21 mouse cellular contexts compared by ENCODE assay signal in the genomic region with DNA sequence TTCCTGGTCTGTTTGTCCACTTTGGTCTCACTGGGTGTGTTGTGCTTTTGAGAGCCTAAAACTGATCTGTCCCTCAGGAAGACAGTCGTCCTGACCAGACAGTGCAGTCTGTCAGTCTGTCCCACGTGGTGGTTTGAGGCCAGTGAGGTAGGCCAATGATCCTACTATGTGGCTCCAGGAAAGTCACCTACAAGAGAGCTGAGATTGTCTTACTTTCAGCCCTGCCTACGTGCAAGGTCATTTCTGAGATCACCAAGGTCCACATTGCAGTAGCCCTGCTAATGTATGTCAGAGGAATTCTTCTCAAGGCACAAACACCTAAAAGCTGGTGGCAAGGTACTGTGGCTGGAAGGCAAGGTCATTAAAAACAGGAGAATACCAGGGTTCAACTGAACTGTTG. TPM values are rescaled to one million over a fixed set of nuclear protein-coding genes. Genes with fewer than 3 reads are reported as not detected.
DNase-seq lines count a peak whose midpoint lies in the region; ATAC-seq lines count a peak whose summit lies in the region.
"Had no signal": no experiment of that assay in that cellular context is flagged by ENCODE, and none has a peak within 500 bp of the region (broad histone marks: within the 10 kb centered on the region; RNA-seq: fewer than 3 reads in every experiment).

No protein-coding gene starts in this region.

- H3K27me3 ChIP-seq in hindbrain, embryonic 10.5 days (ENCODE audit: insufficient read depth, poor library complexity, severe bottlenecking) = peaks cover 9% of the 10 kb centered on the region
- no peaks in the 10 kb centered on the region for H3K27me3 ChIP-seq in hindbrain, embryonic 16.5 days (replicated peaks; ENCODE audit: control insufficient read depth, insufficient read depth, low read length)
- H3K27me3 ChIP-seq in lung, embryonic 16.5 days (ENCODE audit: control insufficient read depth, insufficient read depth, low read depth, low read length) = no peaks in the 10 kb centered on the region
- H3K27me3 ChIP-seq: kidney, embryonic 15.5 days had no signal

- no peaks in the 10 kb centered on the region for H3K36me3 ChIP-seq in hindbrain, embryonic 10.5 days
- no peaks in the 10 kb centered on the region for H3K36me3 ChIP-seq in hindbrain, embryonic 16.5 days (ENCODE audit: control insufficient read depth, insufficient read depth, low read length)
- no peaks in the 10 kb centered on the region for H3K36me3 ChIP-seq in lung, embryonic 16.5 days (ENCODE audit: control insufficient read depth, insufficient read depth, low read length)
- H3K36me3 ChIP-seq: G1E; heart, embryonic 13.5 days; kidney, embryonic 15.5 days; midbrain, embryonic 13.5 days had no signal

- ATAC-seq in hindbrain, embryonic 16.5 days = no peak
- ATAC-seq in lung, embryonic 16.5 days (ENCODE audit: low read depth) = 0 out of 2 replicates have a peak, but pooled peaks have one; percentile 19

- DNase-seq in adrenal gland, adult 2 months = peak; percentile 36
- DNase-seq in adrenal gland, postnatal 25 days = no peak
- no peak for DNase-seq in hindbrain, embryonic 10.5 days (ENCODE audit: low spot score)
- no peak for DNase-seq in lung, postnatal 36 days
- peak; percentile 49 for DNase-seq in ZHBTc4 (ENCODE audit: low read depth, low spot score)
- DNase-seq in cerebellum, adult 11 months = no peak
- DNase-seq: cerebellum, adult 2 months; cerebellum, postnatal 36 days; gastrocnemius, postnatal 36 days; heart, postnatal 36 days; right cerebral cortex, postnatal 25 days had no signal

- no peaks in the 10 kb centered on the region for H3K9me3 ChIP-seq in hindbrain, embryonic 10.5 days
- H3K9me3 ChIP-seq in hindbrain, embryonic 16.5 days (ENCODE audit: control insufficient read depth, low read length) = no peaks in the 10 kb centered on the region
- no peaks in the 10 kb centered on the region for H3K9me3 ChIP-seq in lung, embryonic 16.5 days (ENCODE audit: control insufficient read depth, low read length)
- H3K9me3 ChIP-seq: forebrain, embryonic 13.5 days; heart, embryonic 13.5 days; kidney, embryonic 15.5 days; midbrain, embryonic 13.5 days had no signal

- peak overlapping the region; percentile 86 for H3K27ac ChIP-seq in hindbrain, embryonic 10.5 days
- H3K27ac ChIP-seq in hindbrain, embryonic 16.5 days (ENCODE audit: low read depth, low read length) = no peak overlapping the region
- peak overlapping the region; percentile 23; the same call in 1 of the 2 replicates for H3K27ac ChIP-seq in lung, embryonic 16.5 days (ENCODE audit: low read length)
- H3K27ac ChIP-seq: forebrain, embryonic 13.5 days; heart, embryonic 13.5 days; kidney, embryonic 15.5 days; liver, embryonic 14.5 days; macrophage; midbrain, embryonic 13.5 days had no signal

- H3K9ac ChIP-seq in hindbrain, embryonic 16.5 days (ENCODE audit: low read depth, low read length) = no peak overlapping the region
- no peak overlapping the region for H3K9ac ChIP-seq in lung, embryonic 16.5 days (ENCODE audit: low read length)
- H3K9ac ChIP-seq: forebrain, embryonic 13.5 days; kidney, embryonic 15.5 days; liver, embryonic 14.5 days; midbrain, embryonic 13.5 days had no signal

- no peak overlapping the region for H3K4me3 ChIP-seq in hindbrain, embryonic 10.5 days
- no peak overlapping the region for H3K4me3 ChIP-seq in hindbrain, embryonic 16.5 days (ENCODE audit: low read length)
- H3K4me3 ChIP-seq in lung, embryonic 16.5 days (ENCODE audit: low read length) = no peak overlapping the region
- H3K4me3 ChIP-seq: forebrain, embryonic 13.5 days; kidney, embryonic 15.5 days; midbrain, embryonic 13.5 days had no signal

- no peak overlapping the region for H3K4me2 ChIP-seq in hindbrain, embryonic 16.5 days (ENCODE audit: low read length)
- H3K4me2 ChIP-seq in lung, embryonic 16.5 days (ENCODE audit: low read depth, low read length) = no peak overlapping the region

- 36% methylated on average over 3 of the region's 3 CpGs for WGBS in hindbrain, embryonic 10.5 days
- 50% methylated on average over 3 of the region's 3 CpGs for WGBS in hindbrain, embryonic 16.5 days
- 26% methylated on average over 3 of the region's 3 CpGs for WGBS in lung, embryonic 16.5 days

- H3K4me1 ChIP-seq in hindbrain, embryonic 10.5 days (replicated peaks) = peaks cover 37% of the 10 kb centered on the region
- peaks cover 10% of the 10 kb centered on the region for H3K4me1 ChIP-seq in hindbrain, embryonic 16.5 days (ENCODE audit: control insufficient read depth, insufficient read depth, low read depth, low read length)
- peaks cover 16% of the 10 kb centered on the region for H3K4me1 ChIP-seq in lung, embryonic 16.5 days (replicated peaks; ENCODE audit: control insufficient read depth, insufficient read depth, low read length)

RNA-seq across cellular contexts. Expression of a gene that starts 53.9 kb away (rescaled TPM):
- total RNA-seq in adrenal gland, adult 2 months (2021) = 1 to 10 TPM; 2.0 to 2.4 TPM
- polyA plus RNA-seq in adrenal gland, adult 2 months (2012; rRNA removed) = 0.40 and 0.75 TPM in 2 replicates
- total RNA-seq in adrenal gland, postnatal 25 days (2021) = 1.2 and 2.9 TPM in 2 replicates
- 2.6 and 3.5 TPM in 2 replicates for polyA plus RNA-seq in hindbrain, embryonic 10.5 days (2016; fragmentation: Nextera tagmentation; extraction: Ambion mirVana)
- 12.7 TPM in 2 replicates for polyA plus RNA-seq in hindbrain, embryonic 16.5 days (2015; fragmentation: Nextera tagmentation; extraction: Ambion mirVana)
- 2.0 and 3.0 TPM in 2 replicates for polyA plus RNA-seq in lung, embryonic 16.5 days (2015; fragmentation: Nextera tagmentation; extraction: Ambion mirVana)
- total RNA-seq: neutrophil, adult 5-6 weeks had no signal
- polyA plus RNA-seq: G1E had no signal

Comparison
In these comparisons a context has a peak if more than half of its experiments do, and no peak if none do; other contexts are left out.
1. DNase-seq: peak in adrenal gland, adult 2 months (single experiment) and ZHBTc4 (single experiment); none in adrenal gland, postnatal 25 days (single experiment), hindbrain, embryonic 10.5 days (single experiment), lung, postnatal 36 days (single experiment) and cerebellum, adult 11 months (single experiment).